Mouse (Mus musculus): ENCODE measurements around the gene Gps1.

- TF ChIP-seq POLR2A (IDR thresholded peaks at IDR 0.05; ENCODE audit: control insufficient read depth in 1 of 2, insufficient read depth in 1 of 2, low read depth in 1 of 2, low read length in 2 of 2, poor library complexity in 1 of 2) (no peak), KAT2A (conservative IDR thresholded peaks at IDR 0.05; ENCODE audit: low read depth, low read length) (no peak)
Observed at GRCm38 (mm10) chr11:120825289-120825863, 41.3 kb downstream of the Gps1 start.
